Mouse (Mus musculus) brain, embryonic 14.5 days (tissue): ENCODE measurements around the gene Serpina1e.

Experiments
- CTCF ChIP-seq: fragments of 200-500 bp; IDR thresholded peaks from 2 replicates; pipeline ENCODE4 v1.5.1; 2012; ENCODE audit warnings: inconsistent platforms, mild to moderate bottlenecking, moderate library complexity, borderline replicate concordance; ENCODE audit not compliant: insufficient read depth, insufficient read length; ENCODE audit errors: extremely low read depth
- POLR2A ChIP-seq: fragments of 200-500 bp; IDR thresholded peaks from 2 replicates; pipeline ENCODE4 v1.6.1; 2012; ENCODE audit warnings: mild to moderate bottlenecking, inconsistent platforms, borderline replicate concordance; ENCODE audit not compliant: poor library complexity, insufficient read depth, insufficient read length, severe bottlenecking; ENCODE audit errors: extremely low read depth

DNA sequence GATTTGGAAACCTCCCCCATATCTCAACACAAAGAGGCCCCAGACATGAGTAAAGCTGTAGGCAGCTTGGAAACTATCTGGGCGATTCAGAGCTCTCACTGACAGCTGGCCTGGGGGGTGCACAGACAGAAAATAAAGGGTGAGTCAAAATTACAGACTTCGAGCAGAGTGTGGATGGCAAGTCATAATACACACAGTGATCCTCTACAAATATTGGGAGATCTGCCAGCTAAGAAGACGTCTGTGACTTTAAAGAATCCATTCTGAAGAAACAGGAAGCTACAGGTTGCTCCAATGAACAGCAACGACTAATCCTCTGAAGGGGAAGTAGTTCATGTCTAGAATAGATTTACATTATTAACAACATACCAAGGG, 44.5 kb upstream of the Serpina1e start:
- TF ChIP-seq CTCF (no peak), POLR2A (no peak)
